Mouse (Mus musculus) neural tube, embryonic 14.5 days (tissue): ENCODE measurements around the gene Olfr484. TPM values are rescaled to one million over a fixed set of nuclear protein-coding genes. Genes with fewer than 3 reads are reported as not detected.
"Not testable (repeated sequence)": the region's sequence is repeated elsewhere in the genome, so short reads cannot be mapped to it uniquely, and the experiment has no call there.

Experiments used
- ATAC-seq: fragments of 200-750 bp; cut with Nextera tagmentation; 2 replicates; pipeline ENCODE4 v1.8.0; 2017; ENCODE audit warnings: low read depth, mild to moderate bottlenecking, moderate TSS enrichment, moderate library complexity
- H3K27ac ChIP-seq: fragments of 300-500 bp; sonication (generic); 2 replicates; pipeline ENCODE4 v1.5.1; 2014; ENCODE audit warnings: low read depth, mild to moderate bottlenecking, control low read depth, low read length, moderate library complexity, mixed read lengths
- H3K27me3 ChIP-seq: fragments of 300-500 bp; sonication (generic); 2 replicates; pipeline ENCODE4 v1.6.1; 2014; ENCODE audit warnings: low read length; ENCODE audit not compliant: control insufficient read depth, insufficient read depth
- H3K36me3 ChIP-seq: fragments of 300-500 bp; sonication (generic); 2 replicates; pipeline ENCODE4 v1.6.1; 2014; ENCODE audit warnings: low read length, mixed read lengths; ENCODE audit not compliant: control insufficient read depth, insufficient read depth
- H3K4me1 ChIP-seq: fragments of 300-500 bp; sonication (generic); 2 replicates; pipeline ENCODE4 v1.6.1; 2014; ENCODE audit warnings: low read length; ENCODE audit not compliant: control insufficient read depth, insufficient read depth
- H3K4me2 ChIP-seq: fragments of 300-500 bp; sonication (generic); 2 replicates; pipeline ENCODE4 v1.6.1; 2014; ENCODE audit warnings: mild to moderate bottlenecking, low read depth, low read length, control low read depth
- H3K4me3 ChIP-seq: fragments of 300-500 bp; sonication (generic); 2 replicates; pipeline ENCODE4 v1.5.1; 2014; ENCODE audit warnings: low read depth, low read length, control low read depth, mixed read lengths
- H3K9ac ChIP-seq: fragments of 300-500 bp; sonication (generic); replicated peaks from 2 replicates; pipeline ENCODE4 v1.6.1; 2014; ENCODE audit warnings: low read depth, mild to moderate bottlenecking, control low read depth, low read length, mixed read lengths
- H3K9me3 ChIP-seq: fragments of 300-500 bp; sonication (generic); 2 replicates; pipeline ENCODE4 v1.6.1; 2016; ENCODE audit warnings: low read length; ENCODE audit not compliant: control insufficient read depth
- WGBS: fragments of 180-500 bp; shearing (Covaris S2); extraction: QIAGEN DNeasy Blood & Tissue Kit; methylation state at CpG from one replicate; pipeline ENCODE4 v1.1.7; 2014; 5-methylcytosine and 5-hydroxymethylcytosine counted together
- polyA plus RNA-seq: library from polyadenylated mRNA; unstranded; fragments of >200 nt; fragmentation: Nextera tagmentation; extraction: Ambion mirVana; gene quantifications from 2 replicates; pipeline ENCODE4 v1.2.1, GENCODE M21; 2014

Gene Olfr484
- not detected in 2 replicates for polyA plus RNA-seq

DNA sequence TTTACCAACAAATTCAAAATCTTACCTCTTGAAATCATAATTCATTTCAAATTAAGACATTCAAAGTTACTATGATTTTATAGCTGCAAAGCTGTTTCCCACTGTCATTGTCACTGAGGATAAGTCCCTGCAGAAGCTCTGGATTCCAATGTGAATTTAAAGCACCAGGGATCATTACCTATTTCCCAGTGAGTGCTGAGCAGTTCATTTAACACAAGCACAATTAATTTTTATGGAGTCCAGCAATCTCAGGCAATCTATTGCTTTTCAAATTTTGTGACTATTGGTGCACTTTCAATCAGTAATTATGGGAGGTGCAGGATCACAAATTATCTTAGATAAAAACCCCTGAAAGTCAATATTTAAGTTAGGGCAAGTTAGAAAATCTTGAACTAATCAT is at the start of gene Olfr484:
Gene Olfr484, minus strand, starts transcription at position 101 of the 400 bp plus-strand sequence.
- H3K9me3 ChIP-seq, result no peaks in the 10 kb centered on the region
- H3K4me1 ChIP-seq, result no peaks in the 10 kb centered on the region
- no peaks in the 10 kb centered on the region for H3K36me3 ChIP-seq
- no peak within 1 kb of the TSS for H3K27ac ChIP-seq
- no peak within 1 kb of the TSS for H3K4me3 ChIP-seq
- no peaks in the 10 kb centered on the region for H3K27me3 ChIP-seq
- H3K9ac ChIP-seq, result no peak within 1 kb of the TSS
- ATAC-seq, result no peak
- no peak within 1 kb of the TSS for H3K4me2 ChIP-seq

DNA sequence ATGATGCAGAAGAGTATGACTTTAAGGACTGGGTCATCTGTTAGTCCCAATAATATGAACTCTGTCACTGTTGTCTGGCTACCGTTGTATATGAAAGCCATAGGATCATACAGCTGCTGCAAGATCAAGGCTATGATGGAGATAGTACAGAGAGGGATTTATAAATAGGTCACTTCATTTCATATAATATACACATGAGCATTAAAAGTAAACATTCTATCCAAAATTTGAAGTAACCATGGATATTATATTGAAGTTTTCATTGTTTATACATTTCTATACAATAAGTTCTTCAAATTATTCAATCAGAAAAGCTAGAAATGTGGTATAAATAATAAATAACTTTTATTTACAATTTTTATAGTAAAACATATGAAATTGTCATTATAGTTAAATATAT is 45.4 kb upstream of the Olfr484 start, which contains the start of gene Olfr486:
Gene Olfr486, minus strand, starts transcription at position 101 of the 400 bp plus-strand sequence.
- H3K4me1 ChIP-seq, H3K27me3 ChIP-seq, H3K27ac ChIP-seq, H3K9me3 ChIP-seq, H3K4me2 ChIP-seq, ATAC-seq, H3K36me3 ChIP-seq, H3K4me3 ChIP-seq, H3K9ac ChIP-seq: not testable (repeated sequence)
- WGBS, result 100% methylated on average over 1 of the region's 1 CpGs

DNA sequence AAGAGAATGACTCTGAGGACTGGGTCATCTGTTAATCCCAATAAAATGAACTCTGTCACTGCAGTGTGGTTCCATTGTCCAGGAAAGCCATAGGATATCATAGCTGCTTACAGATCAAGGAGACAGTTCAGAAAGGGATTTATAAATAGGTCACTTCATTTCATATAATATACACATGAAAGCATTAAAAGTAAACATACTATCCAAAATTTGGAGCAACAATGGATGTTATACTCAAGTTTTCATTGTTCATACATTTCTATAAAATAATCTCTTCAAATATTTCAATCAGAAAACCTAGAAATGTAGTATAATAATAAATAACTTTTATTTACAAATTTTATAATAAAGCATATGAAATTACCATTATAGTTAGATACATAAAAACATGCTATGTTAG is 32.5 kb upstream of the Olfr484 start, which contains the start of gene Olfr485:
Gene Olfr485, minus strand, starts transcription at position 101 of the 400 bp plus-strand sequence.
- no peak within 1 kb of the TSS for H3K4me2 ChIP-seq
- H3K36me3 ChIP-seq, result no peaks in the 10 kb centered on the region
- ATAC-seq, result no peak
- H3K27ac ChIP-seq, result no peak within 1 kb of the TSS
- H3K4me3 ChIP-seq, result no peak within 1 kb of the TSS
- H3K9ac ChIP-seq, result no peak within 1 kb of the TSS
- no peaks in the 10 kb centered on the region for H3K27me3 ChIP-seq
- no peaks in the 10 kb centered on the region for H3K9me3 ChIP-seq
- no peaks in the 10 kb centered on the region for H3K4me1 ChIP-seq

DNA sequence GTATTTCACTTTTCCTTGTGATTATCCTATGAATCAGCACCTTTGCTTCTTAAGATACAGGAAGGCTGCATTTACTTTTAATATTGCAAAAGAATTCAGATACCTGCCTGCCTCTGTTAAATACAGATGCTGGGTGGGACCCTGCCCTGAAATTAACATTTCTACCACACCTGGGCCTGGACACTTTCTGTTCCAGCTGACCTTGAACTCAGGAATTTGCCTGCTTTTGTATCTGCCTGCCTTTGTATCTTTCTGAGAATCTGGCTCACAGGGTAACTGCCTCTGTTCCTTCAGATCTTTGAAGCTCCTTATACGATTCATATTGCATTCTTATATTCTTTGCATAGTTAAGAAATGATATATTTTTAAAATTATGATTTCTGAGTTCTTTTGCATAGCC is 5.8 kb downstream of the Olfr484 start:
- H3K9me3 ChIP-seq, result no peaks in the 10 kb centered on the region
- no peaks in the 10 kb centered on the region for H3K4me1 ChIP-seq
- H3K4me3 ChIP-seq, result no peak overlapping the region
- no peaks in the 10 kb centered on the region for H3K27me3 ChIP-seq
- H3K36me3 ChIP-seq, result no peaks in the 10 kb centered on the region
- no peak overlapping the region for H3K9ac ChIP-seq
- H3K27ac ChIP-seq, result no peak overlapping the region
- no peak for ATAC-seq
- 67% methylated on average over 1 of the region's 1 CpGs for WGBS
- H3K4me2 ChIP-seq, result no peak overlapping the region

DNA sequence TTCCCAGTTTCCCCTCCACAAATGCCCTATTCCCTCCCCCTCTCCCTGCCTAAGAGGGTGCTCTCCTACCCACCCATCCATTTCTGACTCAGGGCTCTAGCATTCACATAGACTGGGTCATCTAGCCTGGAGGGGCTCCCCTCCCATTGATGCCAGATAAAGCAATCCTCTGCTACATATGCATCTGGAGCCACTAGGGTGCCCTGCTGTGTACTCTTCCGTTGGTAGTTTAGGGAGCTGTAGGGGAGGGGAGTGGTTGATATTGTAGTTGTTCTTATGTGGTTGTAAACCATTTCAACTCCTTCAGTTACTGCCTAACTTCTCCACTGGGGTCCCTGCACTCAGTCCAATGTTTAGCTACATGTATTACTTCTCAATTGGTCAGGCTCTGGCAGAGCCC is 6.6 kb downstream of the Olfr484 start:
- H3K4me1 ChIP-seq, result no peaks in the 10 kb centered on the region
- no peak overlapping the region for H3K9ac ChIP-seq
- no peak overlapping the region for H3K4me2 ChIP-seq
- H3K27me3 ChIP-seq, result no peaks in the 10 kb centered on the region
- no peak overlapping the region for H3K4me3 ChIP-seq
- H3K36me3 ChIP-seq, result no peaks in the 10 kb centered on the region
- H3K27ac ChIP-seq, result no peak overlapping the region
- WGBS, result 5% methylated on average over 1 of the region's 1 CpGs
- ATAC-seq, result no peak
- no peaks in the 10 kb centered on the region for H3K9me3 ChIP-seq

DNA sequence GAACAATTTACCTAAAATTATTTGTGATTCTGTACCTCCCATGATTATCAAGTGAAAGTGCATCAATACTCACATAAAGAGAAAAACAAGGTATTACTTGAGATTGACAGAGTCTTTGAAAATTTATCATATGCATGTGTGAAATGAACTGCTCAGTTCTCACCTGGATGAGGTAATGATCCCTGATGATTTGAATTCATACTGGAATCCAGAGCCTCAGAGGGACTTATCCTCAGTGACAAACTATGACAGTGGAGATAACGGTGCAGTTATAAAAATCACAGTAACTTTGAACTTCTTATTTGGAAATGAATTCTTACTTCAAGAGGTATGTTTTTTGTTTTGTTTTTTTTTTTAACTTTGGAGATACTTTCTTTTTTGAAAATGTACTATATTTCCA is 26.7 kb downstream of the Olfr484 start, which contains the start of gene Olfr483:
Gene Olfr483, plus strand, starts transcription at position 301 of the 400 bp plus-strand sequence.
- Histone ChIP-seq H3K9ac (no peak within 1 kb of the TSS), H3K4me3 (no peak within 1 kb of the TSS), H3K36me3 (no peaks in the 10 kb centered on the region), H3K4me2 (no peak within 1 kb of the TSS), H3K4me1 (no peaks in the 10 kb centered on the region), H3K27ac (no peak within 1 kb of the TSS), H3K9me3 (no peaks in the 10 kb centered on the region), H3K27me3 (no peaks in the 10 kb centered on the region)
- ATAC-seq, result no peak
- WGBS, result 87% methylated on average over 1 of the region's 1 CpGs

DNA sequence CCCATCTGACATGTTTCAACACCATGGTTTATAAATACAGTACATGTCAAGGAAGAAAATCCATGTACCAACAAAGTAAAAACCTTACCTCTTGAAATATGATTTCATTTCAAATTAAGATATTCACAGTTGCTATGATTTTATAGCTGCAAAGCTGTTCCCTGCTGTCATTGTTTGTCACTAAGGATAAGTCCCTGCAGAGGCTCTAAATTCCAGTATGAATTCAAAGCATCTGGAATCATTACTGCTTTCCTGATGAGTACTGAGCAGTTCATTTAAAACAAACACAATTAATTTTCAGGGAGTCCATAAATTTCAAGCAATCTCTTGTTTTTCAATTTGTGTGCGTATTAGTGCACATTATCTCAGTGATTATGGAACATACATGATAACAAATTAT is 29.8 kb downstream of the Olfr484 start, which contains the start of gene Olfr482:
Gene Olfr482, minus strand, starts transcription at position 101 of the 400 bp plus-strand sequence.
- H3K9ac ChIP-seq, result no peak within 1 kb of the TSS
- H3K4me1 ChIP-seq, result no peaks in the 10 kb centered on the region
- no peaks in the 10 kb centered on the region for H3K9me3 ChIP-seq
- no peak within 1 kb of the TSS for H3K27ac ChIP-seq
- no peak for ATAC-seq
- H3K27me3 ChIP-seq, result no peaks in the 10 kb centered on the region
- H3K36me3 ChIP-seq, result no peaks in the 10 kb centered on the region
- 73% methylated on average over 1 of the region's 1 CpGs for WGBS
- no peak within 1 kb of the TSS for H3K4me2 ChIP-seq
- H3K4me3 ChIP-seq, result no peak within 1 kb of the TSS

DNA sequence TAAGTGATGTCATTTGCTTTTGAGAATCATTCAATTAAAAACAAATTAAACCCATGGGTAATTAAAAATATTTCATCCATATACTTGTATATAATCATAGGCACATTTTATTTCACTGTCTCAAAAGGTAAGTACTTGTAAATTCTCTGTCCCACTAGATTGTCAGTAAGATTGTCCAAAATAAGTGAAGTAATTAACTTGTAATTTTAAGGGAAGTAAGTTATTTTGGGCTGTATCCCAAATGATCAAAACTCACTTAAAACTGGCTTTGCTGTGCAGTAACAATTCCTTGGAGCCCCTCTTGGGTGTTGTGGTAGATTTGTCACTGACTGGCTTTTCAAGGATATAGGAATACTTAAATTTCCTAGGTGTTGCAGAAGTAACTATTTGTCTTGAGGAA is 47.7 kb downstream of the Olfr484 start, which contains the start of gene Olfr481:
Gene Olfr481, plus strand, starts transcription at position 301 of the 400 bp plus-strand sequence.
- H3K9me3 ChIP-seq, result no peaks in the 10 kb centered on the region
- H3K4me1 ChIP-seq, result no peaks in the 10 kb centered on the region
- no peak within 1 kb of the TSS for H3K4me3 ChIP-seq
- H3K27me3 ChIP-seq, result no peaks in the 10 kb centered on the region
- no peak for ATAC-seq
- H3K27ac ChIP-seq, result no peak within 1 kb of the TSS
- H3K36me3 ChIP-seq, result no peaks in the 10 kb centered on the region
- no peak within 1 kb of the TSS for H3K4me2 ChIP-seq
- no peak within 1 kb of the TSS for H3K9ac ChIP-seq
